Mouse (Mus musculus) spleen, postnatal 4 days (tissue): Measurements from ENCODE around the gene Grhl1.
A peak's percentile ranks its signal among the peaks of the same experiment; 100 is the strongest.

Experiments
- DNase-seq, 2 experiments: peaks; one replicate each; pipeline ENCODE4 v3.0.0; 2022; ENCODE audit warnings: low spot score in 2 of 2

Gene Grhl1

GRCm38 (mm10) chr12:24644125-24644571 lies 72.1 kb downstream of the Grhl1 start:
- DNase-seq: peak; percentile 56 to 66

- peak; percentile 45 to 69 for DNase-seq
These were observed 73.8 kb downstream of the Grhl1 start for GRCm38 (mm10) chr12:24645901-24646300.

- no peak for DNase-seq
These were observed 76.0 kb downstream of the Grhl1 start for GRCm38 (mm10) chr12:24648094-24648493.

- no peak for DNase-seq
These were observed 78.5 kb downstream of the Grhl1 start for GRCm38 (mm10) chr12:24650415-24651062.

- peak; percentile 98 to 99 for DNase-seq
These were observed 79.0 kb downstream of the Grhl1 start, which contains the start of gene Klf11 for GRCm38 (mm10) chr12:24651063-24651557. Gene Klf11 (plus strand): TSS chr12:24651274.

GRCm38 (mm10) chr12:24651642-24652342 lies 79.7 kb downstream of the Grhl1 start:
- DNase-seq: peak; percentile 100

GRCm38 (mm10) chr12:24654065-24654862 lies 82.2 kb downstream of the Grhl1 start:
- DNase-seq: no peak

GRCm38 (mm10) chr12:24656436-24656835 lies 84.4 kb downstream of the Grhl1 start:
- no peak for DNase-seq

GRCm38 (mm10) chr12:24658998-24659397 lies 86.9 kb downstream of the Grhl1 start:
- DNase-seq: no peak

GRCm38 (mm10) chr12:24659923-24660322 lies 87.8 kb downstream of the Grhl1 start:
- DNase-seq: no peak

GRCm38 (mm10) chr12:24661100-24661499 lies 89.0 kb downstream of the Grhl1 start:
- no peak for DNase-seq

GRCm38 (mm10) chr12:24662131-24662530 lies 90.0 kb downstream of the Grhl1 start:
- no peak for DNase-seq
